Mouse (Mus musculus): ENCODE results near the gene Hist1h1c. TPM values are rescaled to one million over a fixed set of nuclear protein-coding genes. Genes with fewer than 3 reads are reported as not detected.

Gene Hist1h1c
- polyA plus RNA-seq, 1 experiment from 2014 or later, result 32.3 TPM

DNA sequence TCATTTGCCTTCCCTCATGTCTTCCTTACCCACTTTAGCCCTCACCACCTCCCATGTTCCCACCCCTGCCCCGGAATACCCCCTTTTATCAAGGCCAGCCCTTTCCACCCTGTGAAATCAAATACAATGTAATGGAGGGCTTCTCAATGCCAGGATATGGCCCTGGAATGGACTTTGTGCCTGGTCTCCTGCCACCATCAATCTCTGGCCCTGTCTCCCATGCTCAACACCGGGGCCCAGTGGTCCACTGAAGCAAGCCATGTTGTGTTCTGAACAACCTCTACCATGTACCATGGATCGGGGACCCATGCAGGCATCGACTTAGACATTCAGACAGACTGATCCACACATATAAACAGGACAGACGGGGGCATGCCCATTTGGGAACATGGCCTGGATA is 8.9 kb upstream of the Hist1h1c start:
- Histone ChIP-seq H3K9me3 (ENCODE audit: low read depth, low read length) (no peaks in the 10 kb centered on the region), H3K4me1 (ENCODE audit: insufficient read depth) (no peaks in the 10 kb centered on the region), H3K4me2 (no peak overlapping the region), H3K36me3 (ENCODE audit: insufficient read depth) (no peaks in the 10 kb centered on the region), H3K27me3 (ENCODE audit: insufficient read depth, low read length) (no peaks in the 10 kb centered on the region), H3K4me3 (ENCODE audit: low read depth, low read length) (no peak overlapping the region), H3K9ac (no peak overlapping the region), H3K27ac (ENCODE audit: low read depth) (no peak overlapping the region)
- WGBS, result 88% methylated on average over 5 of the region's 5 CpGs
- DNase-seq, result no peak
- no peak for ATAC-seq (ENCODE audit: insufficient read depth)
- no peak for TF ChIP-seq CTCF (IDR thresholded peaks at IDR 0.05; ENCODE audit: low read depth)

DNA sequence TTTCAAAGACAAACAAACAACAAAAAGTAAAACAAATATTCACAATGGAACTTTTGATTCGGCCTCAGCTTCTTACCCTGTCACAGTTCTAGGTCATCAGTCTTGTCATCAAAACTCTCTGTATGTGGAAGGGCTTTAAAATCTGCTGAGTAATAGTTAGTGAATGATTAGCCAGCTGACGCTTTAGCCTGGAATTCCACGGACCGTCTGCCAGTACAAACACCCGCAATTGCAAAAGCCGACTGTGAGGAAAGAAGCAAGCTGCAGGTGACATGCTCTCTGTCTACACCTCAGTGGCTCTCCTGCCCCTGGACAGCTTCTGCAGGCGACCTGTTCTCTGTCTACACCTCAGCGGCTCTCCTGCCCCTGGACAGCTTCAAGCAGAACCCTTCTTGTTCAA is 8.1 kb upstream of the Hist1h1c start:
- no peaks in the 10 kb centered on the region for H3K4me1 ChIP-seq (ENCODE audit: insufficient read depth)
- no peak for TF ChIP-seq CTCF (IDR thresholded peaks at IDR 0.05; ENCODE audit: low read depth)
- H3K27me3 ChIP-seq (ENCODE audit: insufficient read depth, low read length), result no peaks in the 10 kb centered on the region
- no peak overlapping the region for H3K4me3 ChIP-seq (ENCODE audit: low read depth, low read length)
- DNase-seq (peak; percentile 64), ATAC-seq (ENCODE audit: insufficient read depth) (no peak)
- H3K9me3 ChIP-seq (ENCODE audit: low read depth, low read length), result no peaks in the 10 kb centered on the region
- no peak overlapping the region for H3K4me2 ChIP-seq
- H3K27ac ChIP-seq (ENCODE audit: low read depth), result no peak overlapping the region
- no peaks in the 10 kb centered on the region for H3K36me3 ChIP-seq (ENCODE audit: insufficient read depth)
- 20% methylated on average over 8 of the region's 8 CpGs for WGBS
- H3K9ac ChIP-seq, result no peak overlapping the region

DNA sequence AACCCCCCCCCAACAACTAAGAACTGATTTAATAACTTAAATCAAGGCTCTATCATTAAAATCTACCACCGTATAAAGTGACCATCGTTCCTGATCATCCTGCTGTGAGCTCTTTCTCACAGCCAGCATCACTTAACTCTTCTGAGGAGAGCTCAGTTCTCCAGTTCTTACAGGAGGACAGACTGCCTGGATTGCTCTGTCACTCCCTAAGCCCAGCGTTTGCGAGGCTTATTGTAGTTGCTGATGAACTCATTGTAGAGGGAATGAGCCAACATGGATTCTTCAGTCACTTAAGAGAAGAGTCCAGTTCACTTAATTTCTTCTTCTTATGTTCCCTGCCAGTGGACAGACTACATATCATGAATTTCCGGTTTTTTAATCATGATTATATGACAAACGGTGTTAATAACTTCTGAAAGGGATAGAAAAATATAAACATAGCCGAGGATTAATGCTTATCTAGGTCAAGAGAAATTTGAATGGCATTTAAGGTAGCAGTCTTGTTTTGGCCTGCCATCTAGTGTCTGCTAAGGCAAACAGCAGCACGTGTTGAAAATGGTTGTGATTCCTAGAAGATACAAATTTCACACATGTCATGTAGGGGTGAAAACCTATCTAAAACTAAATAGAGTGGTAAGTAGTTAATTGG is 6.3 kb upstream of the Hist1h1c start:
- Histone ChIP-seq H3K27ac (ENCODE audit: low read depth) (no peak overlapping the region), H3K9me3 (ENCODE audit: low read depth, low read length) (no peaks in the 10 kb centered on the region), H3K36me3 (ENCODE audit: insufficient read depth) (no peaks in the 10 kb centered on the region), H3K4me1 (ENCODE audit: insufficient read depth) (no peaks in the 10 kb centered on the region), H3K4me2 (no peak overlapping the region), H3K27me3 (ENCODE audit: insufficient read depth, low read length) (no peaks in the 10 kb centered on the region), H3K9ac (no peak overlapping the region), H3K4me3 (ENCODE audit: low read depth, low read length) (no peak overlapping the region)
- ATAC-seq (ENCODE audit: insufficient read depth) (peak; percentile 47; the same call in 1 of the 2 replicates), DNase-seq (peak; percentile 80)
- TF ChIP-seq CTCF (IDR thresholded peaks at IDR 0.05; ENCODE audit: low read depth), result peak; percentile 84
- WGBS, result 21% methylated on average over 8 of the region's 8 CpGs

DNA sequence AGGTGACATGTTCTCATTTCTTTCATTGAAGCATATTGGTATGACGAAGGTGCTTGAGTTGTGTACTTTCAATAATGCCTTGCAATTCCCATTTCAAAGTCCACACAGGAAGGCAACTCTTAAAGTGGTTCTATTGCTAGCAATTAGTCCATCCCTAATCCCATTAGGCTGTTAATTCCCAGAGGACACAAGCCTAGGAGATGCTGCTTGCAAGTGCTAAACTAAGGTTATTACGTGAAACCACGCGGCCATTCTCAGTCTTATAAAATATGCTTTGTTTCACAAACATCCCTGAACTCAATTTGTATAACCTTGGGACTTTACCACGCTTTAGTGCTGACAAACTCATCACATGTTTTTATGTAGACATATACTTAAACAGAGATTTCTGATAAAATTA is 1.5 kb upstream of the Hist1h1c start:
- Histone ChIP-seq H3K27ac (ENCODE audit: low read depth) (peak overlapping the region; percentile 100; the same call in 1 of the 2 replicates), H3K4me3 (ENCODE audit: low read depth, low read length) (no peak overlapping the region), H3K9ac (no peak overlapping the region), H3K4me2 (no peak overlapping the region), H3K36me3 (ENCODE audit: insufficient read depth) (no peaks in the 10 kb centered on the region), H3K9me3 (ENCODE audit: low read depth, low read length) (no peaks in the 10 kb centered on the region), H3K27me3 (ENCODE audit: insufficient read depth, low read length) (no peaks in the 10 kb centered on the region), H3K4me1 (ENCODE audit: insufficient read depth) (0 out of 2 replicates have a peak, but pooled peaks cover 5% of the 10 kb centered on the region)
- TF ChIP-seq CTCF (IDR thresholded peaks at IDR 0.05; ENCODE audit: low read depth), result no peak
- 89% methylated on average over 5 of the region's 5 CpGs for WGBS
- peak; percentile 11 for DNase-seq
- ATAC-seq (ENCODE audit: insufficient read depth), result no peak

DNA sequence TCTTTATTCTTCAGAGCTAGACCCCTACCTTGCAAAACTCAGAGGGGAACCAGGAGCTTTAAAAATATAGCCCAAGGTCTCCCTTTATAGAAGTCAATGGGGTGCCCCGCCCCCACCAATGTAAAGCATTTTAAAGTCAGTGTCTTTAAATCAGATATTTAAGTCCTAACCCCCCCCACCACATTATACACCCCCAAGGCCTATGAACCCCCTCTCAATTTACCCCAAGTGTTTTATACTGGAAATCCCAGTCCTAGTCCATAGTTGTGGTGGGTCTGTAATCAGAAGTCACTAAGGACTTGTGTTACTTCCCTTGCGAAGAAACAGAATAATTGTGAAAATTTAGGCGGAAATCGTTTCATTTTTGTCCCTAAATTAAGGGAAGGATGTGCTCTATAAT is 567 bp upstream of the Hist1h1c start:
- H3K4me3 ChIP-seq (ENCODE audit: low read depth, low read length), result peak overlapping the region; percentile 63
- 23% methylated on average over 4 of the region's 4 CpGs for WGBS
- H3K9ac ChIP-seq, result peak overlapping the region; percentile 94
- H3K9me3 ChIP-seq (ENCODE audit: low read depth, low read length), result no peaks in the 10 kb centered on the region
- no peak for TF ChIP-seq CTCF (IDR thresholded peaks at IDR 0.05; ENCODE audit: low read depth)
- H3K36me3 ChIP-seq (ENCODE audit: insufficient read depth), result no peaks in the 10 kb centered on the region
- ATAC-seq (ENCODE audit: insufficient read depth) (no peak), DNase-seq (peak; percentile 51)
- H3K4me1 ChIP-seq (ENCODE audit: insufficient read depth), result 0 out of 2 replicates have a peak, but pooled peaks cover 5% of the 10 kb centered on the region
- H3K4me2 ChIP-seq, result peak overlapping the region; percentile 90
- H3K27ac ChIP-seq (ENCODE audit: low read depth), result peak overlapping the region; percentile 100
- no peaks in the 10 kb centered on the region for H3K27me3 ChIP-seq (ENCODE audit: insufficient read depth, low read length)

DNA sequence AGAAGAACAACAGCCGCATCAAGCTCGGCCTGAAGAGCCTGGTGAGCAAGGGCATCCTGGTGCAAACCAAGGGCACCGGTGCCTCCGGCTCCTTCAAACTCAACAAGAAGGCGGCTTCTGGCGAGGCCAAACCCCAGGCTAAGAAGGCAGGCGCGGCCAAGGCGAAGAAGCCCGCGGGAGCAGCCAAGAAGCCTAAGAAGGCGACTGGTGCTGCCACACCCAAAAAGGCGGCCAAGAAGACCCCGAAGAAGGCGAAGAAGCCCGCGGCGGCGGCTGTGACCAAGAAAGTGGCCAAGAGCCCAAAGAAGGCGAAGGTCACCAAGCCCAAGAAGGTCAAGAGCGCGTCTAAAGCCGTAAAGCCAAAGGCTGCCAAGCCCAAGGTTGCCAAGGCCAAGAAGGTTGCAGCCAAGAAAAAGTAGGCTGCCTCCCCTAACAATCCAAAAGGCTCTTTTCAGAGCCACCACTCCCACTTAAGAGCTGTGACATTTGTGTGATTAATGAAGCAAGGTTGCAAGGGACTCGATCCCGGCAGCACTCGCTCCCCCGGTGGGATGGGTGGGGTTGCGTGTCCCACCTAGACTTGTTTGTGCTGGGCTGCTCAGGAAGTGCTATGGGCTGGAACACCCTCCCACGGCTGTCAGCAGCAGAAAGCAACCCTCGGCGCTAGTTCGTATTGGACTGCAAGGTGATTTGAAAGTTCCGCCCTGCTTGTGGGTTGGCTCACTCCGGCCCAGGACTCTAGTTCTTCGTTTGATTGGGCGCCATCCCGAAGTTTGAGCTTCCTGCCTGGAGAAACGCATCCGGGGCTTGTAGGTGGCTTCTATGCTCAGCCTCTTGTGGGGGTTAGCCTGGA is 687 bp downstream of the Hist1h1c start:
- peak overlapping the region; percentile 100 for H3K27ac ChIP-seq (ENCODE audit: low read depth)
- H3K4me3 ChIP-seq (ENCODE audit: low read depth, low read length), result peak overlapping the region; percentile 63
- ATAC-seq (ENCODE audit: insufficient read depth) (peak; percentile 88), DNase-seq (peak; percentile 96)
- H3K27me3 ChIP-seq (ENCODE audit: insufficient read depth, low read length), result no peaks in the 10 kb centered on the region
- peak overlapping the region; percentile 94 for H3K9ac ChIP-seq
- peak overlapping the region; percentile 90 for H3K4me2 ChIP-seq
- TF ChIP-seq CTCF (IDR thresholded peaks at IDR 0.05; ENCODE audit: low read depth), result no peak
- no peaks in the 10 kb centered on the region for H3K36me3 ChIP-seq (ENCODE audit: insufficient read depth)
- no peaks in the 10 kb centered on the region for H3K9me3 ChIP-seq (ENCODE audit: low read depth, low read length)
- WGBS, result under 1% methylated on average over 38 of the region's 39 CpGs
- H3K4me1 ChIP-seq (ENCODE audit: insufficient read depth), result 0 out of 2 replicates have a peak, but pooled peaks cover 5% of the 10 kb centered on the region

DNA sequence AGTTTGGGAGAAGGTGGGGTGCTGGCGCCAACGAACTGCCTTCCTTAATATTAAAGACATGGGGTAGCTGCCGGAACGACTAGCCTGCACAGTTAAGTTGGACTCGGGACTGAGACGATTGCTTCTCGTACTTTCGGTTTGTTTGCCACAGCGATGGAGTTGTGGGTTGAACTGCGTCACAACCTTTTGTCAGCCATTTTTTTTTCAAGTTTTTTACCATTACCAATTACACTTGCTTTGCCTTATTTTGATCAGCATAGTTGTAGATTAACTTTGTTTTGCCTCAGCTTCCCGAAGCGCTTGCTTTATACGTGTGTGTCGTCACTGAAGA is 1.3 kb downstream of the Hist1h1c start:
- H3K27ac ChIP-seq (ENCODE audit: low read depth), result peak overlapping the region; percentile 100
- H3K4me3 ChIP-seq (ENCODE audit: low read depth, low read length), result peak overlapping the region; percentile 63
- DNase-seq, result no peak
- no peak for TF ChIP-seq CTCF (IDR thresholded peaks at IDR 0.05; ENCODE audit: low read depth)
- peak overlapping the region; percentile 94 for H3K9ac ChIP-seq
- ATAC-seq (ENCODE audit: insufficient read depth), result no peak
- H3K36me3 ChIP-seq (ENCODE audit: insufficient read depth), result no peaks in the 10 kb centered on the region
- H3K9me3 ChIP-seq (ENCODE audit: low read depth, low read length), result no peaks in the 10 kb centered on the region
- 0 out of 2 replicates have a peak, but pooled peaks cover 5% of the 10 kb centered on the region for H3K4me1 ChIP-seq (ENCODE audit: insufficient read depth)
- H3K4me2 ChIP-seq, result peak overlapping the region; percentile 90
- no peaks in the 10 kb centered on the region for H3K27me3 ChIP-seq (ENCODE audit: insufficient read depth, low read length)
- WGBS, result 0% methylated on average over 14 of the region's 14 CpGs
